Mouse (Mus musculus): Measurements from ENCODE around the gene Zfp94.
A peak's percentile ranks its signal among the peaks of the same experiment; 100 is the strongest.

Zfp94 gene

GRCm38 (mm10) chr7:24271191-24271590 is 45.3 kb downstream of the Zfp94 start:
- DNase-seq: no peak

DNA sequence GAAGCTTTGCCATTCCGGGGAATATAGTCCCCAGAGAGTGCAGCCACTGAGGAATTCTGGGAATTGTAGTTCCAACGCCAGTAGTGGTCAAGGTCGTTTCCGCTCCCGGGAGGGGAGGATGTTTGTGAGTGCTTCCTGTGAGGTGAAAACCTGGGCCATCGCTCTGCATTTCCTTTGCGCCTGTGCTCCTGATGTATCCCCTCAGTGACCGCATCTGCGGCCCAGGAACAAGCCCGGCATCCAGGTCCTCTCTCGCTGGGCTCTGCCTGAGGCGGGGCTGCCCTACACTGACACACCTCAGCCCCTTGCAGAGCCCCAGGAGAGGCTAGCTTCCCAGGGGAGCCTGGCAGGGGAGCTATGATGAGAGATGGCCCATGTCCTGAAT is 46.2 kb downstream of the Zfp94 start, which contains the start of gene Zfp93:
Gene Zfp93 (plus strand): TSS at position 133 of the 385 bp plus-strand sequence.
- peak; percentile 89 for DNase-seq

DNA sequence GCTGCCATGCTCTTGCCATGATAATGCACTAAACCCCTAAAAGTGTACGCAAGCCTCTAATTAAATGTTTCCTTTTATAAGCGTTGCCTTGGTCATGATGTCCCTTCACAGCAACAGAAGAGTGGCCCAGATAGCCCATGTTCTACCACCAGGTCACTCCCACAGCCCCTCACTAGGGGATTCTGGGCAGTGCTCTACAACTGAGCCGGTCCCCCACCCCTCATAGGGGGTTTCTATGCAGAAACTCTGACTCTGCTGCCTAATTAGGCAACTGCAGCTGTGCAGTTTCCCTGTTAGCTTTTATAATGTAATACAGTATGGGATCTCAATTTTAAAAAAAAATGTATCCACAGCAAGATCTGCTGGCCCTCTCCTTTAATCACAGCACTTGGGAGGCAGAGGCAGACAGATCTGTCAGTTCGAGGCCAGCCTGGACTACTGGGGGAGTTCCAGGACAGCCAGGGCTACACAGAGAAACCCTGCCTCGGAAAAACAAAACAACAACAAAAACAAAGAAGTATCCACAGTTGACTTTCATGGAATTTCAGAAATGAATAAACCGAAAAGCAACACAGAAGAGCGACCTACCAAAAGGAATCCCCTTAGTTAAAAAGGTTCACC is 46.7 kb downstream of the Zfp94 start:
- DNase-seq: no peak

- no peak for DNase-seq
These were observed 47.2 kb downstream of the Zfp94 start for GRCm38 (mm10) chr7:24269256-24269655.

DNA sequence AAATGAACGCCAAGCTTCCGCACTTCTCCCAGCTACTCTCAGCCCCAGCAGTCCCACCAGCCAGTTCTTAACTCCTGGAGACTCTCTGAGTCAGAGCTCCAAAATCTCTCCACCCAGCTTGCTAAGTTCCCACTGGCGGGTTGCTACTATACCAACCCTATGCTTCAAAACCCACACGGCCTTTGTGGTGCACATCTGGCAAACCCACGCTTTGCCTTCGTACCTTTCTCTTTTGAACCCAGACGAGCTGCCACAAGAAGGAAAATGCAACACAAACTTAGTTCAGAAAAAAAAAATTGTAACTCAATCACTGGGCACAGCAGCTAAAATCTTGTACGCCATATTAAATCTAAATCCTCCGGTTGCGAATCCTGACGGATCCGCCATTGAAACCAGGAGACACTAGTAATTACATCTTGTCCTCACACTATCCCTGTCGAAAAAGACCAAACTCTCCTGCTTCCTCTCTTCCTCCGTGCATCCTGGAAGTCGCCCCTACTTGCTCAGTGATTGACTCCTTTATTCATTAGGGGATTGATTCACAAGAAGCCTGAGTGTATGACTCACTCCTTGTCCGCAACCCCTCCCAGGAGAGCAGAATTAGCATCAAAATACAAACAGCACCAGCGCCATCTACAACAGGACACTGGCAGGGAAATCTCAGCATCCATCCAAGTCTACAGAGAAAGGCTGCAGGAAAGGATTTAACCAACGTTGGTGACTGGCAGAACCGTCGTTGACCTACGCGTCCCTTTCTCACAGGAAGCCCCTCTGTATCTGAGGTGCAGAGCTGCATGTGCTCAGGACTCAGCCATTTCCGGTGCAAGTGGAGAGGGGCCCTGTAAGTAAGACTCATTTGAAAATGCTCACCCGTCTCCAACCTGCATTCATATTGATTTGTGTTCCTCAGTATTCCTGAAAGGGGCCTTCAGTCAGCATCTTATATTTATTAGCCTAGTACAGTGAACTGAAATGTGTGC is 48.0 kb downstream of the Zfp94 start:
- no peak for DNase-seq

DNA sequence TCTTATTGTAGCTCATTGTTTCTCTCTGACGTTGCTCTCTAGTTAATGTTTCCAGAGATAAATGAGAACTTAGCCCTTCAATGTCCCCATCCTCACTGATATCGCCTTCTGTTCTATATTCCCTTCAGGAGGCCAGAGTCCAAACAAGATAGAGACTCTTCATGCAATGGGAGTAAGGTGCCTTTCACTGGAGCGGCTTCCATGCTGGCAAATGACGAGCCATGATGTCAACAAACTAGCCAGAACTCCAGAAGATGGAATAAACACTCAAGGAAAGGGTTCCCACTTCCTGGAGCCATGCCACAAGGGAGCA is 56.5 kb downstream of the Zfp94 start:
- DNase-seq: no peak

- no peak for DNase-seq
These were observed 57.0 kb downstream of the Zfp94 start for GRCm38 (mm10) chr7:24259306-24259999.

GRCm38 (mm10) chr7:24254633-24255474 is 61.6 kb downstream of the Zfp94 start, which contains the start of gene Zfp108:
TSS of gene Zfp108 (plus strand) at chr7:24254794.
- DNase-seq: peak; percentile 90

DNA sequence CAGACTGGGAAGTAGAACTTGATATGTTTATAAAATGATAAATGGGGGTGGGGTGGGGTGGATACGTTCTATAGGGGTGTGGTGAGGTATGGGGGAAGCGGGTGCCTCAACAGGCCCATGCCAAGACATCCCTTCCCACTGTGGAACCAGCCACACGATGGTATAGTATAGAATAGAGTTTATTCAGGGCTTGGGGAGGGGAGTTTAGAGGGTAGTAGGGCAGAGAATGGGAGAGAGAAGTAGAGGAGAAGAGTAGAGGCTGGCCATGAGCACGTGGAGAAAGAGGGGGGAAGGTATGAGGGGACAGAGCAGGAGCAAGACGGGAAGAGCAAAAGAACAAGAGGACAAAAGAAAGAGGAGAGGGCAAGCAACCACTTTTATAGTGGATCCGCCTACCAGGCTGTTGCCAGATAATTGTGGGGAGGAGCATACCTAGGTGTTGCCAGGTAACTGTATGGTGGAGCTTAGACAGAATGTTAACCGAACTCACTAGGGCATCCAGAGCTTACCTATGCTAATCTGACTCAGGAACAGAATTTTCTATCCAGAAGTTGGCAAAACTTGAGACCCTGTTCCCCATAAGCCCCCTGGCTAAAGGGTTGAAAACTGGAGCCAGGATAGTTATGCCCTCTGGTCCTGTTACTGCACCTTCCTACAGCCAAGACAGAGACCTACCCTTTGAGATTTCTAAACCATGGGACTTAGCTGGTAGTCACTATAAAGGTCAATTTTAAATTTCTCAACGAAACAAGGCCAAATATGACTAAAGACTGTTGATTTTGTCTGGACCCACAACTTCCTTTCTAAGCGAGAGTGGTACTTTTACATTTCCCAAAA is 62.5 kb downstream of the Zfp94 start:
- no peak for DNase-seq
